Mouse (Mus musculus) forebrain, postnatal 0 days (tissue): Measurements from ENCODE around the gene Kcnj9. TPM values are rescaled to one million over a fixed set of nuclear protein-coding genes. Genes with fewer than 3 reads are reported as not detected.

Experiments used
- ATAC-seq: fragments of 200-750 bp; cut with Nextera tagmentation; 2 replicates; pipeline ENCODE4 v1.8.0; 2017; ENCODE audit warnings: mild to moderate bottlenecking, moderate library complexity
- DNase-seq: peaks from one replicate; pipeline ENCODE4 v3.0.0-alpha.2; 2015
- H3K27ac ChIP-seq: fragments of 300-500 bp; sonication (generic); 2 replicates; pipeline ENCODE4 v1.5.1; 2014; ENCODE audit warnings: low read depth, mild to moderate bottlenecking, antibody characterized with exemption, low read length, moderate library complexity, mixed read lengths
- H3K27me3 ChIP-seq: fragments of 300-500 bp; sonication (generic); 2 replicates; pipeline ENCODE4 v1.6.1; 2014; ENCODE audit warnings: mild to moderate bottlenecking, low read length, mixed read lengths; ENCODE audit not compliant: insufficient read depth
- H3K36me3 ChIP-seq: fragments of 300-500 bp; sonication (generic); 2 replicates; pipeline ENCODE4 v1.6.1; 2014; ENCODE audit warnings: mild to moderate bottlenecking, moderate library complexity; ENCODE audit not compliant: insufficient read depth
- H3K4me1 ChIP-seq: fragments of 300-500 bp; sonication (generic); 2 replicates; pipeline ENCODE4 v1.6.1; 2014; ENCODE audit warnings: antibody characterized with exemption; ENCODE audit not compliant: insufficient read depth
- H3K4me2 ChIP-seq: fragments of 300-500 bp; sonication (generic); 2 replicates; pipeline ENCODE4 v1.6.1; 2014; ENCODE audit warnings: low read depth, mild to moderate bottlenecking, moderate library complexity
- H3K4me3 ChIP-seq: fragments of 300-500 bp; sonication (generic); 2 replicates; pipeline ENCODE4 v1.5.1; 2014; ENCODE audit warnings: low read depth, low read length, mixed read lengths
- H3K9ac ChIP-seq: fragments of 300-500 bp; sonication (generic); 2 replicates; pipeline ENCODE4 v1.6.1; 2014; ENCODE audit warnings: mild to moderate bottlenecking
- H3K9me3 ChIP-seq: fragments of 300-500 bp; sonication (generic); 2 replicates; pipeline ENCODE4 v1.6.1; 2016; ENCODE audit warnings: low read length
- CTCF ChIP-seq: sonication (generic); IDR thresholded peaks from 2 replicates; pipeline ENCODE4 v1.5.1; 2016; ENCODE audit warnings: antibody characterized with exemption, control low read depth, low read depth
- WGBS: fragments of 180-500 bp; shearing (Covaris S2); extraction: QIAGEN DNeasy Blood & Tissue Kit; methylation state at CpG from one replicate; pipeline ENCODE4 v1.1.7; 2014; 5-methylcytosine and 5-hydroxymethylcytosine counted together
- polyA plus RNA-seq: library from polyadenylated mRNA; unstranded; fragments of >200 nt; fragmentation: Nextera tagmentation; extraction: Ambion mirVana; gene quantifications from 2 replicates; pipeline ENCODE4 v1.2.1, GENCODE M21; 2015
- total RNA-seq: library from RNA; depleted of rRNA; stranded (reverse); fragments of >200 nt; gene quantifications from 2 replicates; pipeline ENCODE4 v1.2.3, GENCODE M21; 2014

The Kcnj9 gene
- total and polyA plus RNA-seq, 2 experiments from 2014 or later = 4.8 to 7.5 TPM

DNA sequence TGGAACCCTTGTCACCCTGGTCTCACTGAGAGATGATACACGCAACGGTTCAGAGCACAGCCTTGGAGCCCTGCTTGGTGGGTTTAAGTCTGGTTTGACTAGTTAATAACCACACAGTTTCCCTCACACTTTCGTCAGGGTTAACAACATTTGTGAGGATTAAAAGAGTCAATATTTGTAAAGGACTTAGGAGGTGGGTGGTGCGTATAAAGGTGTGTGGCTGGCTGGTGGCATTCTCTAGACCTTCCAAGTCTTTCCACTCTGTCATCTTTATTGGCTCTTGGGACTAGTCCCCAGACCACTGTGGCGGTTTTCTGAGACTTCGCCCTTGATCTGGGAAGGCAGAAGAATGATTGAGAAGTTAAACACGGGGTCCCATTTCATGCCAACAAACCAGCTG is 15.7 kb upstream of the Kcnj9 start:
- Histone ChIP-seq H3K9me3 (no peaks in the 10 kb centered on the region), H3K4me2 (no peak overlapping the region), H3K36me3 (no peaks in the 10 kb centered on the region), H3K27me3 (no peaks in the 10 kb centered on the region), H3K9ac (no peak overlapping the region), H3K27ac (no peak overlapping the region), H3K4me1 (peaks cover 3% of the 10 kb centered on the region; the same call in 1 of the 2 replicates), H3K4me3 (no peak overlapping the region)
- 79% methylated on average over 7 of the region's 7 CpGs for WGBS
- TF ChIP-seq CTCF = no peak
- no peak for DNase-seq
- no peak for ATAC-seq

DNA sequence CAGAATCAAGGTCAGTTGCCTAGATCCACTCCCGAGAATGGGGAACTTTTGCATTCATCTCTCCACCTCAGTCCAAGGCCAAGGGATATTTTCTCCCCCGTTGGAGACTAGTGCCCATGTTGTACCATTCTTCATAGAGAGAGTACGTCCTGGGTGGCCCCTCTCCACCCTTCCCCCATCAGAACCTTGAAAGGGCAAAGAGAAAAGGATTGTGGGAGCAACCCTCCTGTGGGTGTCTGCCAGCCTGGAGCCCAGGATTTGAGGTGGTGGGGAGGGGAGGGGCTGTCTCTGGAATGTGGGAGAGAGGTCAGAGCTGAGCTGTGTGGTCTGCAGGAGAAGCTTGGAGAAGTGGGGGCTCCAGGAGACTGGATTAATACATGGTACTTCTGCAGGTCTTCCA is 14.8 kb upstream of the Kcnj9 start:
- Histone ChIP-seq H3K27ac (peak overlapping the region; percentile 35; the same call in 1 of the 2 replicates), H3K36me3 (no peaks in the 10 kb centered on the region), H3K4me1 (peaks cover 3% of the 10 kb centered on the region; the same call in 1 of the 2 replicates), H3K9me3 (no peaks in the 10 kb centered on the region), H3K27me3 (no peaks in the 10 kb centered on the region), H3K4me3 (no peak overlapping the region), H3K9ac (no peak overlapping the region), H3K4me2 (0 out of 2 replicates have a peak overlapping the region, but pooled peaks have one; percentile 65)
- no peak for DNase-seq
- no peak for ATAC-seq
- 36% methylated on average over 3 of the region's 3 CpGs for whole genome bisulfite sequencing
- TF ChIP-seq CTCF = no peak

DNA sequence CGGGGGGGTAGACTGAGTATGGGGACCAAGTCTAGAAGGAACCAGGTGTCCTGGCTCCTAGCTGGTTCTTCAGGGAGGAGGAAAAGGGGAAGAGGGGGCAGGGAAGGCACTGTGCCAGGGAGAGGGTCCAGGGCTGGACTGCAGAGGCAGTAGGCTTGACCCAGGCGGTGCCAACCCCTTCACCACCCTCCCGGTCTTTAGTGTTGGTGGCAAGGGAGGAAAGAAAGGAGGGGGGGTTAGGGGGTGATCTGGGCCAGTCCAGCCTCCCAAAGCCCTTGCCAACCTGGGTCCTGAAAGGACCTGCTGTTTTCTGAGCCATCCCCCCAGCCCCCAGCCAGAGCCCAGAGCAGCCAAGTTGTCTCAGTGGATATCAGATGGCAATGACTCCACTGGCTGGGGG is 13.6 kb upstream of the Kcnj9 start:
- Histone ChIP-seq H3K4me1 (peaks cover 3% of the 10 kb centered on the region; the same call in 1 of the 2 replicates), H3K27me3 (no peaks in the 10 kb centered on the region), H3K27ac (peak overlapping the region; percentile 69), H3K4me2 (peak overlapping the region; percentile 65), H3K36me3 (no peaks in the 10 kb centered on the region), H3K9ac (0 out of 2 replicates have a peak overlapping the region, but pooled peaks have one; percentile 28), H3K4me3 (no peak overlapping the region), H3K9me3 (no peaks in the 10 kb centered on the region)
- TF ChIP-seq CTCF = no peak
- ATAC-seq (peak; percentile 67), DNase-seq (peak; percentile 60)
- 42% methylated on average over 3 of the region's 3 CpGs for WGBS

DNA sequence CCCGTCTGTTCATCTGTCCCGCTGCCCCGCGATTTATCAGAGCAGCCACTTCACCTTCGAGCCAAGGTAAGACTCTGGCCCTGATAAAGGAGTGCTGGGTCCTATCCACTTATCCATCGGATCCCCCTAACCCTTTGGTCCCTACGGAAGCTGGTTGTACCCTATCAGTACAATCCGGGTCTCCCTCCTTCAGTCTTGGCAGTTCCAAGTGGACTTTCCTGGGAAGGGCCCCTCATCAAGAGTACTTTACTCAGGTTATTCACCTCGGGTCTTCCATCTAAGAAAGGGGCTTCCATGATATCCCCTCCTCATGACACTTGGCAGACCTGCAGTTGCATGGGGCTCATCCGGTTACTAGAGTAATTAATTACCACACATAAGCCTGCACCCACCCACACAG is 12.3 kb upstream of the Kcnj9 start:
- peak overlapping the region; percentile 40; the same call in 1 of the 2 replicates for H3K27ac ChIP-seq
- H3K27me3 ChIP-seq = no peaks in the 10 kb centered on the region
- TF ChIP-seq CTCF = no peak
- peak overlapping the region; percentile 65 for H3K4me2 ChIP-seq
- DNase-seq = no peak
- no peak for ATAC-seq
- peak overlapping the region; percentile 42 for H3K4me3 ChIP-seq
- H3K9me3 ChIP-seq = no peaks in the 10 kb centered on the region
- 8% methylated on average over 10 of the region's 10 CpGs for WGBS
- no peak overlapping the region for H3K9ac ChIP-seq
- no peaks in the 10 kb centered on the region for H3K36me3 ChIP-seq
- peaks cover 3% of the 10 kb centered on the region; the same call in 1 of the 2 replicates for H3K4me1 ChIP-seq

DNA sequence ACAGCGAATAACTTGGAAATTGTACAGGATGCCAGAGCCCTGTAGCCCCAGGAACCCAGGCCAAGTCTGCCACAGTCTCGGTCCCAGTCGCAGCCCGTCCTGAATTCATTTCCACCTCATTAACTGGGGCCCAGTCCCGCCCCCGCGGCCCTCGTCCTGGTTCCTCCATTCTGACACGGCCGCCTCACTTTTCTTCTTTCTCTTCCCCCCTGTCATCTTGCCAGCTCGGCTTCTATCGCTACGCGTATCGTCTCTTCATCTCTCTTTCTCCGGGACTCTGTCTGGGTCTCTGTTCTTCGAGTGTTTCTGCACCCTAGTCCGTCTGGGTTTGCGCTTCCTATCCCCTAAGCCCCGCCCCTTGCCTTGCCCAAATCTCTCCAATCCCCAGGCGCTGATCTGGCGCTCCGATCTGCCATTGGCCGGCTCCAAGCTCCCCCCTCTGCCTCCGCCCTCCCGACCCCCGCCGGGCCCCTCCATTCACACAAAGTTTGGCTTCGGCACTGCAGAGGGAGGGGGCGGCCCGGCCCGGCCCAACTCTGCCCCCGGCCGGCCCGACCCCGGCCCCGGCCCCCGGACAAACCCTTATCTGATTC is 11.7 kb upstream of the Kcnj9 start, which contains the start of gene Kcnj10:
Gene Kcnj10 (plus strand): TSS at position 482 of the 593 bp plus-strand sequence.
- WGBS = 2% methylated on average over 37 of the region's 38 CpGs
- no peak within 1 kb of the TSS for H3K9ac ChIP-seq
- peaks cover 3% of the 10 kb centered on the region; the same call in 1 of the 2 replicates for H3K4me1 ChIP-seq
- H3K27ac ChIP-seq = peak within 1 kb of the TSS; percentile 69; the same call in 1 of the 2 replicates
- H3K36me3 ChIP-seq = no peaks in the 10 kb centered on the region
- no peaks in the 10 kb centered on the region for H3K9me3 ChIP-seq
- DNase-seq (peak; percentile 87), ATAC-seq (peak; percentile 94)
- H3K4me2 ChIP-seq = peak within 1 kb of the TSS; percentile 65
- H3K4me3 ChIP-seq = peak within 1 kb of the TSS; percentile 42
- TF ChIP-seq CTCF = no peak
- no peaks in the 10 kb centered on the region for H3K27me3 ChIP-seq

DNA sequence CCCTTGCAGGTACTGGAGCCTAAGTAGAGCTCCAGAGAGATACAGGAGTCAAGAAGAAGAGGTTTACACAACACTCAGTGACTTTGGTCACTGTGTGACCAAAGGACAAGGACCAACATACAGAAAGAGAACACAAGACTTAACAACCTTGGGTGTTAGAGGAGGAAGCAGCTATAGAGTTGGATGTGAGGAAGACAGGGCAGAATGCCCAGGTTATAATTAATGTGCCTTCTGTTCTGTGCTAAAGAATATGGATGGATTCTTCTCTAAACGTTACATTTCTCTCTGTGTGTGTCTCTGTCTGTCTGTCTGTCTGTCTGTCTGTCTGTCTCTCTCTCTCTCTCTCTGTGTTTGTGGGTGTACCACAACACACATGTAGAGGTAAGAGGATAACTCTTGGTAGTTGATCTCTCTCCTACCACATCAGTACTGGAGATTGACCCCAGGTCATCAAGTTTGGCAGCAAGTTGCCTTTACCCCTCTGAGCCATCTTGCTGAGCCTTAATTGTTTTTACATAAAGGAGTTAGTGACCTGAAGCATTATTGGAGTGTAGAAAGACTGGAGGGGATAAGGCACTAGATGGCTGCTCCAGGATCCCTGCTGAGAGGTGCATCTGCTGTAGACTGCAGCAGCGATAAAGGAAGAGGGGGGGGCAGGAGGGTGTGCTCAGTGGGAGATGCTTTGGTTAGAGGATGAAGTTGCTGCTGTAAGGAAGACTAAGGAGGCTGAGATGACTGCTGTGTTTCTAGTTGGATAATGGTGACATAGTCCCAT is 8.5 kb upstream of the Kcnj9 start:
- Histone ChIP-seq H3K27ac (no peak overlapping the region), H3K9ac (no peak overlapping the region), H3K4me1 (peaks cover 3% of the 10 kb centered on the region; the same call in 1 of the 2 replicates), H3K36me3 (no peaks in the 10 kb centered on the region), H3K27me3 (no peaks in the 10 kb centered on the region), H3K9me3 (no peaks in the 10 kb centered on the region), H3K4me2 (no peak overlapping the region), H3K4me3 (no peak overlapping the region)
- no peak for TF ChIP-seq CTCF
- ATAC-seq (no peak), DNase-seq (no peak)
- 32% methylated on average over 2 of the region's 2 CpGs for WGBS

DNA sequence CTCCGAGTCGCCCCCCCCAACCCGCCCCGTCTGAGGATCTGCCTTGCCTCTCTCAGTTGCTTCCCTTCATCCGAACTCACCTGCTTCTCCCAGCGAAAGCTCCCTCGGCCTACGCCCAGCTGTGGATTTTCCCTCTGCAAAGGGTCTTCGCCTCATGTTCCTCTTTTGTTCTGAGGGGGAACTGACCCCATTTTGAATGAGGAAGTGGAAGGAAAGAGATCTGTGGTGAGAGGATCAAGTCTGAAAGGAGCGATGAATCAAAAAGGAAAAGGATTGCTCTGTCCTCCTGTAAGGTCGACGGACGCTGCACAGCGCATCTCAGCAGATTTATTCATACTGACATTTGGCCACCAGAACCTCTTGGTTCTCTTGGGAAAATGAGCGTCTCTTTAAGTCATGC is 6.7 kb upstream of the Kcnj9 start:
- H3K9me3 ChIP-seq = no peaks in the 10 kb centered on the region
- 84% methylated on average over 15 of the region's 15 CpGs for WGBS
- H3K27ac ChIP-seq = no peak overlapping the region
- no peak for DNase-seq
- H3K4me3 ChIP-seq = no peak overlapping the region
- TF ChIP-seq CTCF = no peak
- H3K36me3 ChIP-seq = no peaks in the 10 kb centered on the region
- peaks cover 2% of the 10 kb centered on the region; the same call in 1 of the 2 replicates for H3K4me1 ChIP-seq
- no peak for ATAC-seq
- no peaks in the 10 kb centered on the region for H3K27me3 ChIP-seq
- no peak overlapping the region for H3K9ac ChIP-seq
- no peak overlapping the region for H3K4me2 ChIP-seq
